In genomic region chr9:47548916-47549315, GRCm38 (mm10) we compare ENCODE assay signal across 18 mouse cellular contexts.
"Had no signal": no experiment of that assay in that cellular context is flagged by ENCODE, and none has a peak within 500 bp of the region (broad histone marks: within the 10 kb centered on the region; RNA-seq: fewer than 3 reads in every experiment).

No protein-coding gene starts in this region.

- H3K4me3 ChIP-seq: left cerebral cortex, adult 2 months; liver, embryonic 13.5 days; midbrain, embryonic 12.5 days; midbrain, embryonic 15.5 days; neural tube, embryonic 12.5 days; neural tube, embryonic 15.5 days had no signal

- DNase-seq: kidney, adult 18-20 months; kidney, adult 9 months; kidney, postnatal 25 days; layer of hippocampus, postnatal 36 days; liver, embryonic 13.5 days; right cerebral cortex, adult 18-20 months; right cerebral cortex, postnatal 14 days; right cerebral cortex, postnatal 4 days; thymus, adult 2 months; thymus, postnatal 14 days; thymus, postnatal 4 days had no signal

- H3K4me2 ChIP-seq: liver, embryonic 13.5 days; midbrain, embryonic 12.5 days; midbrain, embryonic 15.5 days; neural tube, embryonic 12.5 days; neural tube, embryonic 15.5 days had no signal

- ATAC-seq: midbrain, embryonic 15.5 days had no signal

- H3K9ac ChIP-seq: liver, embryonic 13.5 days; midbrain, embryonic 12.5 days; midbrain, embryonic 15.5 days; neural tube, embryonic 12.5 days; neural tube, embryonic 15.5 days had no signal

- H3K36me3 ChIP-seq: liver, embryonic 13.5 days; midbrain, embryonic 12.5 days; neural tube, embryonic 15.5 days had no signal

- H3K27me3 ChIP-seq: midbrain, embryonic 12.5 days; midbrain, embryonic 15.5 days; neural tube, embryonic 12.5 days; neural tube, embryonic 15.5 days had no signal

- H3K9me3 ChIP-seq: liver, embryonic 13.5 days; midbrain, embryonic 12.5 days; midbrain, embryonic 15.5 days; neural tube, embryonic 12.5 days; neural tube, embryonic 15.5 days had no signal

- H3K27ac ChIP-seq: left cerebral cortex, adult 2 months; liver, embryonic 13.5 days; macrophage; midbrain, embryonic 12.5 days; midbrain, embryonic 15.5 days; neural tube, embryonic 12.5 days; neural tube, embryonic 15.5 days; stomach, postnatal 0 days had no signal

- H3K4me1 ChIP-seq: liver, embryonic 13.5 days had no signal
